Mouse (Mus musculus): Measurements from ENCODE around the gene Gpld1. TPM values are rescaled to one million over a fixed set of nuclear protein-coding genes. Genes with fewer than 3 reads are reported as not detected.

Gene Gpld1
- total RNA-seq, 2 experiments from 2014 or later, result 1.1 to 1.3 TPM

DNA sequence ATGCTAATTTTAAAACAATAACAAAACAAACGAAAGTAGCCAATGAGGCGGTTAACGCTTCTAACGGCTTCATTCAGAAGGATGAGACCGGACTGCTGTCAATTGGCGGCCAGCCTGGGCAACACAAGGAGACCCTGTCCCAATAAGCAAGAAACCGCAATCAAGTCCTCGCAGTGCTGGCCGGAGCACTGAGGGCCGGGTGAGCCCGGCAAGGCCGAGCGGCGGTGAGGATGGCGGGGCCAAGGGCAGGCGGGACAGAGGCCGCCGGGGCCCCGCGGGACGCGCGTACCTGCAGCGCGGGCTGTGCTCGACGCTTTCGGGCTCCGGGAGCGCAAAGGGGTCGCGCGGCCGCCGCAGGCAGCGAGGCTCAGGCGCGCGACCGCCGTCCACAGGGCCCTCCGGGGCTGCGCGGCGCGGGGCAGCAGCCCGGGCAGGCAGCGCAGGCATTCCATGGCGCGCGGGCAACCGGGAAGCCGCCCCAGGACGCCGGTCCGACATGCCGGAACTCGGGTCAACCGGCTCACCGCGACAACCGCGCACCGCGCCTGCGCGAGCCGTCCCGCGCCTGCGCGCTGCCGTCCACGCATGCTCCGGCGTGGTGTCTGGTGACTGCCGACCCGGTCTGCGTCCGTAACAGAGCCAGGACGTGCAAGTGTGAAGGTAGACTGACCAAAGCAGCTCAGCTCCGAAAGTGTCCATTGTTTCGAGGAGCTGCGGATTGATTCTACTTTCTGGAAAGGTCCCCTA lies 77.0 kb downstream of the Gpld1 start, which contains the start of gene Mrs2:
TSS of gene Mrs2 (minus strand) at position 587 of the 747 bp plus-strand sequence.
- peak; percentile 79 to 87 for DNase-seq (ENCODE audit: low spot score in 2 of 2)

DNA sequence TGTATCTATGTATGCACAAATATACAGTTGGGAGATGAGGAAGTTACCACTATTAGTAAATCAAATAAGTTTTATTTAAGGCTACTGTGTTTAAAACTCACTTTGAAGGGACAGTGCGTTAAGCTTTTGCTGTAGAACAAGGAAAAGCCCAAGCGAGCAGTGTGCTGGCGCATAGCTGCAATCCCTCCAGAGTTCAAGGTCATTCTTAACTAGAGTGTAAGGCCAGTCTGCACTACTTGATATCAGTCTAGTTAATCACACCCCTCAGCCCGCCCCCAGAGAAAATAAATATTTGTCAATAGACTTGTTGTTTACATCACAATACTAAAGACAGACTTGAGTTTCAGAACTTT lies 77.6 kb downstream of the Gpld1 start:
- peak in 1 of 2 experiments; percentile 4 for DNase-seq (ENCODE audit: low spot score in 2 of 2)

- peak in 1 of 2 experiments; percentile 3 for DNase-seq (ENCODE audit: low spot score in 2 of 2)
These were observed 79.4 kb downstream of the Gpld1 start for GRCm38 (mm10) chr13:25022386-25022785.

- no peak for DNase-seq (ENCODE audit: low spot score in 2 of 2)
These were observed 80.2 kb downstream of the Gpld1 start for GRCm38 (mm10) chr13:25023129-25023528.

DNA sequence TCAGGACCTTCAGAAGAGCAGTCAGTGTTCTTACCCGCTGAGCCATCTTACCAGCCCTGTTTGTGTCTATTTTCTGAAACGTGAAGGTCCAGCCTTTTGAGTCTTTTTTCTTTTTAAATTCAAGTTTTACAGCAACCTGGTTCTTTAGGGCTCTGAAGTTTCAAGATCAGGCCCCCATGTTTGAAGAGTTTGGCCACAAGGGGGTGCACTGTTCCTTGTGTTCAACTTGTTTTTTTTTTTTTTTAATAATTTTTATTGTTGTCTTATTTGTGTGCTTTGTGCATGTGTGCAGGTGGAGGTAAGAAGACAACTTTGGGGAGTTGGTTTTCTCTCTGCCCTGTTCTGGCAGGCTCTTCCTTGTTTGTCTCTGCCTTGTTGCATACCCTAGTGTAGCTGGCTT lies 81.7 kb downstream of the Gpld1 start:
- DNase-seq (ENCODE audit: low spot score in 2 of 2), result peak in 1 of 2 experiments; percentile 35

GRCm38 (mm10) chr13:25026409-25027113 lies 83.6 kb downstream of the Gpld1 start:
- DNase-seq (ENCODE audit: low spot score in 2 of 2), result no peak

GRCm38 (mm10) chr13:25027114-25027425 lies 84.1 kb downstream of the Gpld1 start:
- no peak for DNase-seq (ENCODE audit: low spot score in 2 of 2)

DNA sequence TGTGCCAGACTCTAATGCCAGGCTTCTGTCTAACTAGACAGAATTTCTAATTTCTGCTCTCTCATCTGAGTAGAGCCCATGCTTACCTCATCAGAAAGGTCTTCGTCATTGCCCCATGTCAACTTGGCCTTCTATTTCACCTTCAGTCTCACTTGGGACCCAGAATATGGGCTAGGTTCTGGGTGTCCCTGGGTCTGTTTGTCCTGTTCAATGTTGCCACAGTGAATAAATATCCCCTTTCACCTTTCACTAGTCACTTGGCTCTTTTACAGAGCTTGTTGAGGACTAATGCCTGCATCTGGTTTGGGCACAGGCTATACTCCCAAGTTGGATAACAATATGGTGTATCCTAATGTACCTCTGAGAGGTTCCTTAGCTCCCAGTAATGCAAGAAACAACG lies 96.5 kb downstream of the Gpld1 start:
- no peak for DNase-seq (ENCODE audit: low spot score in 2 of 2)

Other genes starting within 250 kb of the Gpld1 start
- gene Armh2, start 201.9 kb upstream of the Gpld1 start, total RNA-seq (2021), result not detected
- gene Gmnn, start 181.2 kb upstream of the Gpld1 start, total RNA-seq (2021), result 10 to 100 TPM; 10.2 to 11.7 TPM
- 100 to 1,000 TPM; 100 to 114 TPM for gene BC005537, start 141.5 kb upstream of the Gpld1 start, total RNA-seq (2021)
- gene Acot13, start 111.6 kb upstream of the Gpld1 start, total RNA-seq (2021), result 10 to 100 TPM; 50.9 to 57.6 TPM
- 10 to 100 TPM; 15.5 to 16.1 TPM for gene Tdp2, start 111.5 kb upstream of the Gpld1 start, total RNA-seq (2021)
- gene D130043K22Rik, start 98.0 kb upstream of the Gpld1 start, total RNA-seq (2021), result not detected
- gene Aldh5a1, start 5.5 kb upstream of the Gpld1 start, total RNA-seq (2021), result 1 to 10 TPM; 4.3 to 4.5 TPM
- gene Mrs2, start 77.2 kb downstream of the Gpld1 start, total RNA-seq (2021), result 10 to 100 TPM; 22.4 to 24.3 TPM
- gene Dcdc2a, start 112.9 kb downstream of the Gpld1 start, total RNA-seq (2021), result under 1 TPM; 0.07 to 0.18 TPM

All from gastrocnemius, postnatal 4 days (tissue).